Mouse (Mus musculus): ENCODE data around the gene Nup107. TPM values are rescaled to one million over a fixed set of nuclear protein-coding genes. Genes with fewer than 3 reads are reported as not detected.
A peak's percentile ranks its signal among the peaks of the same experiment; 100 is the strongest.

Nup107 gene
- polyA plus RNA-seq, 1 experiment from 2014 or later: 87.6 TPM

DNA sequence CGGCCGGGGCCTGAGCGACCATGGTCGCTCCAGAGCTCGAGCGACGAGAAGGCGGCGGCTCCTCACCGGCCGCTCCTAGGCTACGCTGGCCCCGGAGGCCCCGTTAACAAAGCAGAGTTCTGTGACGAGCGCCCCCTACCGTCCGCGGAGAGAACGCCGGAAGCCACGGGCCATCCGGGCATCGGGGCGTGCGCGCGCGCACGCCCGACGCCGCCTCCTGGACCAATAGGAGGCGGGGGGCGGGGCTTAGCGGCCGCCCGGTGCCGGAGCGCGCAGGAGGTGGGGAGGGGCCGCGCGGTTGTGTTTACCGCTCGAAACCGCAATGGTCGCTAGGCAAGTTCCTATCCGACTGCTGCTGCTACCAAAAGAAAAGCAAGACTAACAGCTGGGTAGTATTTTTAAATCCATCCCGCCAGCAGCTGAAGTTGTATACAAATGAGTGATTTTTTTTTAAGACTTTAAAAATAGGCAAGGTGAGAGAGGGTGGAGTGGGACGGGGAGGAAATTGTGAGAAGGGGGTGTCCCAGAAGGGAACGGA, 81.8 kb downstream of the Nup107 start, which contains the start of gene Mdm2:
Gene Mdm2 (minus strand): TSS at position 155 of the 538 bp plus-strand sequence.
- peak within 1 kb of the TSS; percentile 85 for H3K9ac ChIP-seq (ENCODE audit: low read length)
- peaks cover 5% of the 10 kb centered on the region; the same call in 1 of the 2 replicates for H3K36me3 ChIP-seq (ENCODE audit: control insufficient read depth, insufficient read depth, low read length)
- H3K9me3 ChIP-seq (ENCODE audit: control insufficient read depth, low read length): no peaks in the 10 kb centered on the region
- DNase-seq (ENCODE audit: low spot score) (peak; percentile 98), ATAC-seq (ENCODE audit: insufficient read depth, low FRiP score, low TSS enrichment) (peak; percentile 94)
- WGBS: under 1% methylated on average over 52 of the region's 52 CpGs
- peak within 1 kb of the TSS; percentile 67 for H3K4me2 ChIP-seq (ENCODE audit: low read depth)
- peak within 1 kb of the TSS; percentile 84 for H3K27ac ChIP-seq (ENCODE audit: low read depth, low read length)
- H3K4me3 ChIP-seq (ENCODE audit: low read depth, low read length): peak within 1 kb of the TSS; percentile 51
- H3K27me3 ChIP-seq (ENCODE audit: control insufficient read depth, insufficient read depth, low read length): no peaks in the 10 kb centered on the region
- H3K4me1 ChIP-seq (ENCODE audit: control insufficient read depth, insufficient read depth, low read length): peaks cover 13% of the 10 kb centered on the region; the same call in 1 of the 2 replicates

DNA sequence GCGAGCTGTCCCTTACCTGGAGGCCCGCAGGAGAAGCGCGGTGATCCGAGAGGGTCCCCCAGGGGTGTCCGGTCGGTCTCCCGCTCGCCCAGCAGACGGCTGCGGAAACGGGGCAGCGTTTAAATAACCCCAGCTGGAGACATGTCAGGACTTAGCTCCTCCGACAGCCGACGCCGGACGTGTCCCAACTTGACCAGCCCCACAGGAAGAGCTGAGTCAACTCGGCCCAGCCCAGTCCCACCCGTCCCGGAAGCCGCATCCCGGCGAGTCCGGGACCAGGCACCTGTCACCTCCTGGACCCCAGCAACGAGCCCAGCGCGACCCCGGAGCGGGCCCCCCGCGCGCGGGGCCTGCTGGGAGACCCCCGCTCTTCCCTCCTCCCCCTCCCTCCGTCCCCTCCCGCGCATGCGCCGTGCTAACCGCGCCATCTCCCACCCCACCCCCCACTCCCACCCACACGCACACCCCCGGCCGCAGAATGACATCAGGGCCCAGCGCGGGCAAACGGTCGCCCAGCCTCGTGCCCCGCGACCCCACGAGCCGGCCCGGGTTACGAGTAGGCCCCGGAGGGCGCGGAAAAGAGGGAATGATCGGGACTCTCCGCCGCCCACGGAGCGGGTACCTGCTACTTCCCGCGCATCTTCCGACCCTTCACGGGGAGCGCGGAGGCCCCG, 82.4 kb downstream of the Nup107 start:
- ATAC-seq (ENCODE audit: insufficient read depth, low FRiP score, low TSS enrichment): peak; percentile 85
- H3K36me3 ChIP-seq (ENCODE audit: control insufficient read depth, insufficient read depth, low read length): peaks cover 7% of the 10 kb centered on the region; the same call in 1 of the 2 replicates
- DNase-seq (ENCODE audit: low spot score): peak; percentile 89
- no peaks in the 10 kb centered on the region for H3K27me3 ChIP-seq (ENCODE audit: control insufficient read depth, insufficient read depth, low read length)
- WGBS: under 1% methylated on average over 68 of the region's 71 CpGs
- H3K4me3 ChIP-seq (ENCODE audit: low read depth, low read length): peak overlapping the region; percentile 51
- peak overlapping the region; percentile 84 for H3K27ac ChIP-seq (ENCODE audit: low read depth, low read length)
- peaks cover 13% of the 10 kb centered on the region; the same call in 1 of the 2 replicates for H3K4me1 ChIP-seq (ENCODE audit: control insufficient read depth, insufficient read depth, low read length)
- H3K9me3 ChIP-seq (ENCODE audit: control insufficient read depth, low read length): no peaks in the 10 kb centered on the region
- peak overlapping the region; percentile 67 for H3K4me2 ChIP-seq (ENCODE audit: low read depth)
- H3K9ac ChIP-seq (ENCODE audit: low read length): peak overlapping the region; percentile 85

DNA sequence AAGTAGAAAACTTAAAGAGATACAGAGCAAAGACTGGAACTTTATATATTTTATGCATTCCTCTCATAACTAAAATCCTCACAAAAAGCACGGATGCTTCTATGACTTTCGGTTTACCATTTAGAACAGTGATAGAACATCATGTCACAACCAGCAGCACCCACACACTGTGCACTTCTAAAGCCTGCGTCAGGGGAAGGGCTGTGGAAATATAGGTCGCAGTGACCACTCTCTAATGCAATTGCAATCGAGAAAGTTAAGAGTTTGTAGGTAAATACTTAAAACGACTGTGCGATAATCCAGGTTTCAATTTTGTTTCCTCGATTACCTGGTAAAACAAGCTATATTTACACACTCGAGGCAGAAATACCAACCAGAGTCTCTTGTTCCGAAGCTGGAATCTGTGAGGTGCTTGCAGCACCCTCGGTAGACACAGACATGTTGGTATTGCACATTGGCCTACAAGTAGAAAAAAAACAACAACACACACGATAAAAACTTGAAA, 83.1 kb downstream of the Nup107 start:
- no peak overlapping the region for H3K27ac ChIP-seq (ENCODE audit: low read depth, low read length)

DNA sequence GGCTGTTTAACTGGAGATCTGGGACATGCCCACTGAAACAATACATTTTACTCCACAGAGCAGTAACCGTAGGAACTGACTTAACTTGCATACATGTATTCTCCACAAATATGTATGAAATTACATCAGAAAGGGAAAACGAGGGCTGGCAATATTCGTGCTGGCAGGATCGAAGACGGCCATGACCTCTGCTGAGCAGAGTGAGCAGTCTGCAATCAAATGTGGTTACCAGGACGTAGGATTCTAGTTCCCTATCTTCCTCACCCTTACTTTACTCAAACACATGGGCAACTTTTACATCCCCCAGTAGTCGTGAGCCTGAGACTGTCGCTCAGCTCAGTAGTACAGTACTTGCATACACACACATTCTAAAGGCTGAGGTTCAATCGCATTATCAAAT, 83.6 kb downstream of the Nup107 start:
- H3K27ac ChIP-seq (ENCODE audit: low read depth, low read length): no peak overlapping the region
- H3K9me3 ChIP-seq (ENCODE audit: control insufficient read depth, low read length): no peaks in the 10 kb centered on the region
- peaks cover 13% of the 10 kb centered on the region; the same call in 1 of the 2 replicates for H3K4me1 ChIP-seq (ENCODE audit: control insufficient read depth, insufficient read depth, low read length)
- no peaks in the 10 kb centered on the region for H3K27me3 ChIP-seq (ENCODE audit: control insufficient read depth, insufficient read depth, low read length)
- 91% methylated on average over 9 of the region's 9 CpGs for WGBS
- peak overlapping the region; percentile 51 for H3K4me3 ChIP-seq (ENCODE audit: low read depth, low read length)
- H3K9ac ChIP-seq (ENCODE audit: low read length): no peak overlapping the region
- ATAC-seq (ENCODE audit: insufficient read depth, low FRiP score, low TSS enrichment) (no peak), DNase-seq (ENCODE audit: low spot score) (no peak)
- H3K36me3 ChIP-seq (ENCODE audit: control insufficient read depth, insufficient read depth, low read length): peaks cover 11% of the 10 kb centered on the region
- H3K4me2 ChIP-seq (ENCODE audit: low read depth): peak overlapping the region; percentile 4; the same call in 1 of the 2 replicates

More for the DNA sequence above, 83.1 kb downstream of the Nup107 start:
- H3K9ac ChIP-seq (ENCODE audit: low read length): peak overlapping the region; percentile 85
- H3K4me1 ChIP-seq (ENCODE audit: control insufficient read depth, insufficient read depth, low read length): peaks cover 13% of the 10 kb centered on the region; the same call in 1 of the 2 replicates
- H3K4me2 ChIP-seq (ENCODE audit: low read depth): peak overlapping the region; percentile 67
- no peaks in the 10 kb centered on the region for H3K9me3 ChIP-seq (ENCODE audit: control insufficient read depth, low read length)
- H3K36me3 ChIP-seq (ENCODE audit: control insufficient read depth, insufficient read depth, low read length): peaks cover 10% of the 10 kb centered on the region
- H3K4me3 ChIP-seq (ENCODE audit: low read depth, low read length): peak overlapping the region; percentile 51
- no peaks in the 10 kb centered on the region for H3K27me3 ChIP-seq (ENCODE audit: control insufficient read depth, insufficient read depth, low read length)
- DNase-seq (ENCODE audit: low spot score) (no peak), ATAC-seq (ENCODE audit: insufficient read depth, low FRiP score, low TSS enrichment) (no peak)
- WGBS: 59% methylated on average over 12 of the region's 12 CpGs

- H3K27ac ChIP-seq (ENCODE audit: low read depth, low read length): no peak overlapping the region
- no peak overlapping the region for H3K9ac ChIP-seq (ENCODE audit: low read length)
- H3K4me2 ChIP-seq (ENCODE audit: low read depth): no peak overlapping the region
- ATAC-seq (ENCODE audit: insufficient read depth, low FRiP score, low TSS enrichment) (no peak), DNase-seq (ENCODE audit: low spot score) (no peak)
- peaks cover 11% of the 10 kb centered on the region for H3K36me3 ChIP-seq (ENCODE audit: control insufficient read depth, insufficient read depth, low read length)
- H3K4me1 ChIP-seq (ENCODE audit: control insufficient read depth, insufficient read depth, low read length): peaks cover 13% of the 10 kb centered on the region; the same call in 1 of the 2 replicates
- 98% methylated on average over 2 of the region's 2 CpGs for WGBS
- H3K27me3 ChIP-seq (ENCODE audit: control insufficient read depth, insufficient read depth, low read length): no peaks in the 10 kb centered on the region
- no peak overlapping the region for H3K4me3 ChIP-seq (ENCODE audit: low read depth, low read length)
- H3K9me3 ChIP-seq (ENCODE audit: control insufficient read depth, low read length): no peaks in the 10 kb centered on the region
These were observed 84.1 kb downstream of the Nup107 start for GRCm38 (mm10) chr10:117708376-117708775.

- no peak overlapping the region for H3K4me2 ChIP-seq (ENCODE audit: low read depth)
- H3K36me3 ChIP-seq (ENCODE audit: control insufficient read depth, insufficient read depth, low read length): peaks cover 14% of the 10 kb centered on the region
These were observed 85.2 kb downstream of the Nup107 start for GRCm38 (mm10) chr10:117707114-117707838.

GRCm38 (mm10) chr10:117706440-117706839, 86.1 kb downstream of the Nup107 start:
- no peak for ATAC-seq (ENCODE audit: insufficient read depth, low FRiP score, low TSS enrichment)

More at GRCm38 (mm10) chr10:117707114-117707838, 85.2 kb downstream of the Nup107 start:
- DNase-seq (ENCODE audit: low spot score) (no peak), ATAC-seq (ENCODE audit: insufficient read depth, low FRiP score, low TSS enrichment) (no peak)
- Histone ChIP-seq H3K9ac (ENCODE audit: low read length) (no peak overlapping the region), H3K4me3 (ENCODE audit: low read depth, low read length) (no peak overlapping the region), H3K4me1 (ENCODE audit: control insufficient read depth, insufficient read depth, low read length) (peaks cover 13% of the 10 kb centered on the region; the same call in 1 of the 2 replicates), H3K27ac (ENCODE audit: low read depth, low read length) (no peak overlapping the region), H3K27me3 (ENCODE audit: control insufficient read depth, insufficient read depth, low read length) (no peaks in the 10 kb centered on the region), H3K9me3 (ENCODE audit: control insufficient read depth, low read length) (no peaks in the 10 kb centered on the region)
- WGBS: 97% methylated on average over 2 of the region's 2 CpGs

GRCm38 (mm10) chr10:117705806-117706205, 86.7 kb downstream of the Nup107 start:
- Histone ChIP-seq H3K4me3 (ENCODE audit: low read depth, low read length) (no peak overlapping the region), H3K9me3 (ENCODE audit: control insufficient read depth, low read length) (no peaks in the 10 kb centered on the region), H3K27ac (ENCODE audit: low read depth, low read length) (no peak overlapping the region), H3K27me3 (ENCODE audit: control insufficient read depth, insufficient read depth, low read length) (no peaks in the 10 kb centered on the region), H3K4me2 (ENCODE audit: low read depth) (no peak overlapping the region), H3K36me3 (ENCODE audit: control insufficient read depth, insufficient read depth, low read length) (peaks cover 20% of the 10 kb centered on the region), H3K4me1 (ENCODE audit: control insufficient read depth, insufficient read depth, low read length) (peaks cover 9% of the 10 kb centered on the region; the same call in 1 of the 2 replicates), H3K9ac (ENCODE audit: low read length) (no peak overlapping the region)
- DNase-seq (ENCODE audit: low spot score) (no peak), ATAC-seq (ENCODE audit: insufficient read depth, low FRiP score, low TSS enrichment) (no peak)

More at GRCm38 (mm10) chr10:117706440-117706839, 86.1 kb downstream of the Nup107 start:
- Histone ChIP-seq H3K4me1 (ENCODE audit: control insufficient read depth, insufficient read depth, low read length) (peaks cover 13% of the 10 kb centered on the region; the same call in 1 of the 2 replicates), H3K36me3 (ENCODE audit: control insufficient read depth, insufficient read depth, low read length) (peaks cover 20% of the 10 kb centered on the region), H3K27me3 (ENCODE audit: control insufficient read depth, insufficient read depth, low read length) (no peaks in the 10 kb centered on the region), H3K27ac (ENCODE audit: low read depth, low read length) (no peak overlapping the region), H3K9me3 (ENCODE audit: control insufficient read depth, low read length) (no peaks in the 10 kb centered on the region), H3K4me3 (ENCODE audit: low read depth, low read length) (no peak overlapping the region), H3K9ac (ENCODE audit: low read length) (no peak overlapping the region), H3K4me2 (ENCODE audit: low read depth) (no peak overlapping the region)
- DNase-seq (ENCODE audit: low spot score): no peak
- 89% methylated on average over 6 of the region's 6 CpGs for whole genome bisulfite sequencing
